Mouse (Mus musculus) erythroblast, adult 5-6 weeks (primary cell): ENCODE data around the gene Kcnj3. TPM values are rescaled to one million over a fixed set of nuclear protein-coding genes. Genes with fewer than 3 reads are reported as not detected.

ENCODE experiments used
- ATAC-seq: replicated peaks from 2 replicates; pipeline ENCODE4 v1.8.0; 2016; ENCODE audit warnings: moderate number of reproducible peaks, mild to moderate bottlenecking, moderate TSS enrichment, inconsistent platforms; ENCODE audit not compliant: poor library complexity, low FRiP score, severe bottlenecking
- total RNA-seq, 2 experiments: library from RNA; stranded (forward) in 1 of 2; stranded (reverse) in 1 of 2; fragments of 150-400 nt in 1 of 2; fragments of 200-764, 138-1000 nt in 1 of 2; gene quantifications; 2 replicates each; pipeline versions ENCODE4 v1.2.3 to v1.2.4; 2015 to 2017; ENCODE audit warnings: low replicate concordance in 2 of 2

Gene Kcnj3
- total RNA-seq, 2 experiments from 2014 or later, result not detected

DNA sequence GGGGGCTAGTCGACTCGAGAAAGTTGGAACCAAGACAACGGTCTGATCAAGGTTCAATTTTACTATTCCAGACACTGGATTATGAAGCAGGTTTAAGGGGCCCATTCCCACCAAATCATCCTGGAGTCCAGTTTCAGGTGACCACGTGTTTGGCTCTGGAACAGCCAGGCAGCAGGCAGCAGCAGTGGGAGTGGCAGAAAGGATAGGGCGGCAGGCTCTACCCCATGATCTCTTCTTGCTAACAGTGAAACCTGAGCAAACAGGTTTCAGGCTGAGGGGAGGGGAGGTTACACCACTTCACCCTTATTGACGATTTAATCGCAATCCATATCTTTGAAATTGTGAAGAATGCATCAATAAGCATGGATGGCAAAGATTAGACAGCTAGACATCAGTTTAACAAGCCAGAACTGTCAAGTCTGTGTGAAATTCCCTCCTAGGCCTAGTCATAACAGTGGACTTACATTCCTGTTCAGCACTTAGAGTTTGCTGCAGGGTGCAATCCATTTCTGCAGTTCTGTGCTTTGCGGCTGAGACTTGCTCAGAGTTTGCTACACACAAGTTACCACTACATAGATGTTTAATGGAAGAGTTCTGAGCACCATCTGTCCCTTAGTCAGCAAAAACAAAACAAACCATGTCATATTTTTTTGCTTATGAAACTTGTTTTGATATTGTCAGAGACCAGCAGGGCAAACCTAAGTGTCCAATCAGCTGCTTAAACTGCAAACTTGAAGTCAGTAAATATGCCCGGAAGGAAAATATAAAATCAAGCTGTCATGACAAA lies 67.8 kb downstream of the Kcnj3 start:
- no peak for ATAC-seq

DNA sequence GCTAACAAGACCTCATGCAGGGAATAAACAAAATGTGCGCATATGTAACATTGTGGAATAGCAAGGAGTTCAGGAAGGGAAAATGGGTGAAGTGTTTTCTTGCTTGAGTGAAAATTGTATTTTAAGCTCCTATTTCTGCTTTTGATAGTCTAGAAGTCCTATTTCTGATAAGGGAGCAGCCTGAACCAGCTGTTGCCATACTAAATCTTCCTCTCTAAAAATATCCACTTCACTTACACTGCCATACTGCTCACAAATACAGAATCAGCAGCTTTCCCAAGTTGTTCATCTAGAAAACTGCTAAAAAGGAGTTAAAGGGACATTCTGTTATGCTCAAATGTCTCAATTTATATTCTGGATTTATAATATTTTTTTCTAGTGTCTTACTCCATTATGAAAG lies 69.9 kb downstream of the Kcnj3 start:
- ATAC-seq, result no peak

DNA sequence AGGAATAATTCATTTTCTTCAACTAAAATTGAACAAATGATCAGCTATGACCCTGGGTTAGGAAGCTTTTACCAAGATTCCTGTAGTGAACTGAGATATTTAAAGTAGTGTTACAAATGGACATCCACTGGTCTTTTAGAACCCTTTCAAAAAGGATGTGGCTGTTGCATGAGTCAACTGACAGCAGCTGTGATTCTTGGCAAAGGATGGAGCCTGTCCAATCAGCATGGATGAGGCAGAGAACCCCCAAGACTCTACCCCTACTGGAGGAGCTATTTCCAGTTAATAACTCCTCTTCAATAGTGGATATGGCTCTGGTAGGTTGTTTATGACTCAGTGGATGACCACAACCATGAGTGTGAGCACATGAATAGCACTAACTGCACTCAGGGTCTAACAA lies 81.5 kb downstream of the Kcnj3 start:
- ATAC-seq, result no peak

DNA sequence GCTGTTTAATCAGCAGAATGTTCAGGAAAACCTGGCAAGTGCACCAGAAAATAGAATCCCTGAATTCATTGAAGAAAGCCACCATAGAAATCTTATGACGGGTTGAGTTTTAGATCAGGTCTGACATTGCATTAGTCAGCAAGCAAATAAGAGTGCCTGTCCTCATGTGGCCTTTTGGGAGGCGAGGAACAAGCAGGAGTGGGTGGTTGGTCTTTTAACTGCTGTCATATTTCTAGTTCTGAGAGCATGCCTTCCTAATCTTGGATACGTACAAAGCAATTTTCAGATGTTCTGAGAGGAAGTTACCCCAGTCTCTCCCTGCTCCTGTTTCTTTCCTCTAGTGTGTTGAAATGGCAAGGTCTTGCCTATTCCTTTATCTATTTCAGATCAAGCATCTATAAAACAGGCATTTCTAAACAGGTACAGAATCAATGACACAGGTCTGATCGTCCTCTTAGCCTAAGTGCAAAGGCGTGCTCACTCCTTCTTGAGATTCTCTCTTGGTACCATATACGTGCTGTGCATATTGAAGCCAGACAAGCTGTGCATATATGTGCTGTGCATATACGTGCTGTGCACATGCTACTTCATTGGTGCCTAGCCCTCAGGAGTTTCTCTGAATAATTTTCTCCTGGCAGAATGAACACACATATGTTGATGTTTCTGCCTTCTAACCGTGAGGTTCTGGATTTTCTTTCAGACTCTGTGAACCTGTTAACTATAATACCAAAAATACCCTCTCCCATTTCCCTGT lies 97.1 kb downstream of the Kcnj3 start:
- ATAC-seq, result no peak

DNA sequence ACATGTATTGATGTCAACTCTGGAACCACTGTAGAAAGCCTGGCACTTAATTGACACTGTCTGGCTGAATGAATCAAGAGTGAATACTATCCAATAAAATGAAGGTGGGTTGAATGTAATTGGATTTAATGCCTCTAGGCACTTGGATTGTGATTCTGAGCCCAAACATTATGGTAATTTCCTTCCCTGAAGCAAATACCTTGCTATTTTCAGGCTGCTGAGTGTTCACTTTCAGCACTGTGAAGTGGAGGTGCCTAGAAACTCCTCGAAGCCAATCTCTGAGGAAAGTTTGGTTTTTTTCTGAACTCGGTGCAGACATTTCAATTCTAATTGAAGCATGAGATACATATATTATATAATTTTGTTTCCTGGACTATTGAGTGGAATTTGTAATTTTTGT lies 99.2 kb downstream of the Kcnj3 start:
- no peak for ATAC-seq

DNA sequence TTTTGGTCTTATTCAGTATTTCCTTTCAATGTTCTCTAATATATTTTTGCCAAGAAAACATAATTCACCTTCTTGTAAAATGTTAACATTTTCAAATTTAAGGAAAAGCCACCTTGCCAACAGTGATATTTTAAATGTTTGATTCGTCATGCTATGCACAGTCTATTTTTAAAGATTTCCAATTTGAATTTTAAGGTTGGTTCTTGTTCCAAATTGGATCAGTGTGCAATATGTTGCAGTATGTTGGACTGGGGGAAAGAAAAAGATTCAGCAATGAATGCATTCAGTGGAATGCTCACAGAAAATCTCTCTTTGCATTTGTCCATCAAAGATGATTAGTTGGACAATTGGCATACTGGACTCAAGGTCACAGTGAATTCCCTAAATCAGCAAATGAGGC lies 99.7 kb downstream of the Kcnj3 start:
- ATAC-seq, result no peak

- ATAC-seq, result no peak
These were observed 111.8 kb downstream of the Kcnj3 start for GRCm38 (mm10) chr2:55547612-55548011.

DNA sequence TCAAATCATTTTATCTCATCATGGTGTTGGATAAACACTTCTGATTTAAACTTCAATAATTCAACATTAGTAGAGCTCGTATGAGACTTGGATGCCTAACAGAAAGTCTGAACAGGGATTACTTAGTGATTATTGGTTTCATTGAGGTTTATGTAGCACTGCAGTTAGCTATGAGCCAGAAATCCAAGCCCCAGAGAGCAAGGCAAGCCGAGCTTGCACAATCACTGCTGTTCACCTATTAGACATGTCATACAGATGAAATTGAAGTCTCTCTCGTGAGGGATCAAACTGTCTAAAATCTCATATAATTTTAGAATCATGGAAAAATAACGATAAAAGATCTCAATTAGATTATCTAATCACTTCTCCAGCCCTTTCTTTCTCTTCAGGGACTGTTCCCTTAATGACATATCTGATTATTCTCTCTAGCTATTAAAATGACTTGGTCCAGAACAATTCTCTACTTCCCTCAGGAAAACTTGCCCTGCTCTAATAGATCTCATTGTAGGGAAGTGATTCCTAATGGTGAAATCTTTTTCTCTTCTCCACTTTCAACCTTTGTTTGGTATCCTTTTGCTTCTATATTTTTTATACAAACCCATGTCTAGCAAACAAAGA lies 122.7 kb downstream of the Kcnj3 start:
- ATAC-seq, result no peak

GRCm38 (mm10) chr2:55569291-55569690 lies 133.5 kb downstream of the Kcnj3 start:
- no peak for ATAC-seq

GRCm38 (mm10) chr2:55571425-55571824 lies 135.7 kb downstream of the Kcnj3 start:
- no peak for ATAC-seq

GRCm38 (mm10) chr2:55580286-55580685 lies 144.5 kb downstream of the Kcnj3 start:
- no peak for ATAC-seq

DNA sequence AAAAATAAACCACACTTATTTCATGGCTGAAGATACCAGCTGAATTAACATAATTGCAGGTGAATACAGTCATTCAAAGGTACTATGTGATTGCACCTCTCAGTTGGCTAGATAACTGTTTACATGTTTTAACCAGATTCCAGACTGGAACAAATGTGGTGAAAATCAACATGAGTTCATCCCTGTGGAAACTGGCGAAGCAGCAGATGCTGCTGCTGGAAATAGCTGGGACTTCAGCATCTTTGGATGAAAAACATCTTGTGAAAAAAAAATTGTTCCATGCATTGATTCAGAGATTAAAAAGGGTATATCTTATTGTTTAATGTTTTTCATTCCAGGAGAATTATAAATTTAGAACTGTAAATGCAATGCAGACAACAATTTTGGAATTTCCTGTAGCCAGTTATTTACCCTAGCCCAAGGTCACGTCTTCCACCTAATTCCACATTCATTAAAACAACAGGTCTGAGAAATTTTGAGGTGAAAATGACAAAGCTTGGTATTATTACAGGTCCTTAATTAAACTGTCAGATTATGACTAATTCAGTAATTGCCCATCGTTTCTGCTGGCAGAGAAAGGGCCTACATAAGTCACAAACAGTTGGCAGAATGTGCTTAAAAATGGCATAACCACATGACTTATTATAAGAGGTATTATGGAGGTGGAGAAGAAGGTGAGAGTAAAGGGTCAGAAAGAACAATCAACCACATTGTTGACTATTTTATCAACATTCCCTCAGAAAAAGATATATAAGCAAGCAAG lies 155.6 kb downstream of the Kcnj3 start:
- ATAC-seq, result no peak
